Mouse (Mus musculus) forebrain, embryonic 13.5 days (tissue): ENCODE data around the gene Zfp800. TPM values are rescaled to one million over a fixed set of nuclear protein-coding genes. Genes with fewer than 3 reads are reported as not detected.

ENCODE experiments used
- ATAC-seq: fragments of 200-750 bp; cut with Nextera tagmentation; 2 replicates; pipeline ENCODE4 v1.8.0; 2017
- H3K27ac ChIP-seq: fragments of 300-500 bp; sonication (generic); 2 replicates; pipeline ENCODE4 v1.5.1; 2015; ENCODE audit warnings: inconsistent platforms, mild to moderate bottlenecking, moderate library complexity
- H3K27me3 ChIP-seq: fragments of 300-500 bp; sonication (generic); 2 replicates; pipeline ENCODE4 v1.6.1; 2015; ENCODE audit warnings: mild to moderate bottlenecking, inconsistent platforms
- H3K36me3 ChIP-seq: fragments of 300-500 bp; sonication (generic); 2 replicates; pipeline ENCODE4 v1.6.1; 2015; ENCODE audit warnings: mild to moderate bottlenecking, inconsistent platforms; ENCODE audit not compliant: poor library complexity, severe bottlenecking
- H3K4me1 ChIP-seq: fragments of 300-500 bp; sonication (generic); 2 replicates; pipeline ENCODE4 v1.6.1; 2015; ENCODE audit warnings: inconsistent platforms
- H3K4me2 ChIP-seq: fragments of 300-500 bp; sonication (generic); 2 replicates; pipeline ENCODE4 v1.6.1; 2015; ENCODE audit warnings: inconsistent platforms, mild to moderate bottlenecking, moderate library complexity
- H3K4me3 ChIP-seq: fragments of 300-500 bp; sonication (generic); 2 replicates; pipeline ENCODE4 v1.5.1; 2015; ENCODE audit warnings: mild to moderate bottlenecking, inconsistent platforms
- H3K9ac ChIP-seq: fragments of 300-500 bp; sonication (generic); 2 replicates; pipeline ENCODE4 v1.6.1; 2015; ENCODE audit warnings: mild to moderate bottlenecking, inconsistent platforms
- H3K9me3 ChIP-seq: fragments of 300-500 bp; sonication (generic); replicated peaks from 2 replicates; pipeline ENCODE4 v1.6.1; 2016; ENCODE audit warnings: inconsistent platforms
- WGBS: fragments of 180-500 bp; shearing (Covaris S2); methylation state at CpG from one replicate; pipeline ENCODE4 v1.1.7; 2015; 5-methylcytosine and 5-hydroxymethylcytosine counted together
- polyA plus RNA-seq: library from polyadenylated mRNA; unstranded; fragments of >200 nt; fragmentation: Nextera tagmentation; extraction: Ambion mirVana; gene quantifications from 2 replicates; pipeline ENCODE4 v1.2.1, GENCODE M21; 2015

Gene Zfp800
- polyA plus RNA-seq, 1 experiment from 2014 or later: 26.5 TPM

- H3K27me3 ChIP-seq: no peaks in the 10 kb centered on the region
- ATAC-seq: no peak
- H3K9me3 ChIP-seq: no peaks in the 10 kb centered on the region
- peak overlapping the region; percentile 64 for H3K4me3 ChIP-seq
- no peak overlapping the region for H3K27ac ChIP-seq
- peaks cover 35% of the 10 kb centered on the region for H3K4me1 ChIP-seq
- peak overlapping the region; percentile 98 for H3K4me2 ChIP-seq
- H3K36me3 ChIP-seq: peaks cover 43% of the 10 kb centered on the region
- WGBS: 24% methylated on average over 13 of the region's 13 CpGs
- peak overlapping the region; percentile 74 for H3K9ac ChIP-seq
Observed at GRCm38 (mm10) chr6:28420865-28421264, 23.1 kb upstream of the Zfp800 start.

GRCm38 (mm10) chr6:28420361-28420760, 22.6 kb upstream of the Zfp800 start:
- Histone ChIP-seq H3K9ac (peak overlapping the region; percentile 74), H3K27me3 (no peaks in the 10 kb centered on the region), H3K9me3 (no peaks in the 10 kb centered on the region), H3K36me3 (peaks cover 43% of the 10 kb centered on the region), H3K4me3 (peak overlapping the region; percentile 64), H3K4me1 (peaks cover 35% of the 10 kb centered on the region), H3K4me2 (peak overlapping the region; percentile 98), H3K27ac (no peak overlapping the region)
- no peak for ATAC-seq
- 87% methylated on average over 17 of the region's 17 CpGs for WGBS

- no peak for ATAC-seq
- 88% methylated on average over 2 of the region's 2 CpGs for WGBS
- H3K9me3 ChIP-seq: no peaks in the 10 kb centered on the region
- H3K4me2 ChIP-seq: peak overlapping the region; percentile 98
- 0 out of 2 replicates have a peak overlapping the region, but pooled peaks have one; percentile 27 for H3K9ac ChIP-seq
- H3K4me1 ChIP-seq: peaks cover 31% of the 10 kb centered on the region
- no peaks in the 10 kb centered on the region for H3K27me3 ChIP-seq
- no peak overlapping the region for H3K27ac ChIP-seq
- H3K4me3 ChIP-seq: no peak overlapping the region
- H3K36me3 ChIP-seq: peaks cover 46% of the 10 kb centered on the region
Observed at GRCm38 (mm10) chr6:28419673-28420072, 21.9 kb upstream of the Zfp800 start.

- Histone ChIP-seq H3K9me3 (no peaks in the 10 kb centered on the region), H3K4me1 (peaks cover 25% of the 10 kb centered on the region), H3K9ac (no peak overlapping the region; the same call in 1 of the 2 replicates), H3K27me3 (no peaks in the 10 kb centered on the region), H3K4me2 (no peak overlapping the region), H3K27ac (no peak overlapping the region), H3K4me3 (no peak overlapping the region), H3K36me3 (peaks cover 49% of the 10 kb centered on the region)
- 85% methylated on average over 14 of the region's 14 CpGs for WGBS
- no peak for ATAC-seq
Observed at GRCm38 (mm10) chr6:28418449-28418848, 20.6 kb upstream of the Zfp800 start.

GRCm38 (mm10) chr6:28416981-28417380, 19.2 kb upstream of the Zfp800 start:
- whole genome bisulfite sequencing: 86% methylated on average over 4 of the region's 4 CpGs
- no peak overlapping the region for H3K4me2 ChIP-seq
- H3K27ac ChIP-seq: 0 out of 2 replicates have a peak overlapping the region, but pooled peaks have one; percentile 22
- H3K36me3 ChIP-seq: peaks cover 59% of the 10 kb centered on the region
- H3K27me3 ChIP-seq: no peaks in the 10 kb centered on the region
- H3K9ac ChIP-seq: no peak overlapping the region
- ATAC-seq: no peak
- H3K4me1 ChIP-seq: peaks cover 22% of the 10 kb centered on the region
- H3K4me3 ChIP-seq: no peak overlapping the region
- H3K9me3 ChIP-seq: no peaks in the 10 kb centered on the region

- no peak overlapping the region for H3K9ac ChIP-seq
- peaks cover 29% of the 10 kb centered on the region for H3K36me3 ChIP-seq
- no peak overlapping the region for H3K27ac ChIP-seq
- no peak overlapping the region for H3K4me3 ChIP-seq
- H3K9me3 ChIP-seq: no peaks in the 10 kb centered on the region
- no peaks in the 10 kb centered on the region for H3K4me1 ChIP-seq
- no peak for ATAC-seq
- no peaks in the 10 kb centered on the region for H3K27me3 ChIP-seq
- WGBS: 63% methylated on average over 2 of the region's 2 CpGs
- H3K4me2 ChIP-seq: no peak overlapping the region
Observed at GRCm38 (mm10) chr6:28411236-28411635, 13.4 kb upstream of the Zfp800 start.

- no peak for ATAC-seq
Observed at GRCm38 (mm10) chr6:28410053-28410452, 12.2 kb upstream of the Zfp800 start.

GRCm38 (mm10) chr6:28399791-28400190, 2.0 kb upstream of the Zfp800 start:
- Histone ChIP-seq H3K4me3 (no peak overlapping the region), H3K36me3 (no peaks in the 10 kb centered on the region), H3K4me2 (no peak overlapping the region), H3K27ac (no peak overlapping the region), H3K9ac (no peak overlapping the region), H3K27me3 (peaks cover 18% of the 10 kb centered on the region), H3K9me3 (peaks cover 3% of the 10 kb centered on the region; the same call in 1 of the 2 replicates), H3K4me1 (peaks cover 23% of the 10 kb centered on the region)
- ATAC-seq: no peak
- 95% methylated on average over 4 of the region's 4 CpGs for whole genome bisulfite sequencing

More at GRCm38 (mm10) chr6:28410053-28410452, 12.2 kb upstream of the Zfp800 start:
- no peaks in the 10 kb centered on the region for H3K4me1 ChIP-seq
- WGBS: 90% methylated on average over 9 of the region's 9 CpGs
- H3K9me3 ChIP-seq: no peaks in the 10 kb centered on the region; the same call in 1 of the 2 replicates
- no peak overlapping the region for H3K4me3 ChIP-seq
- no peaks in the 10 kb centered on the region for H3K27me3 ChIP-seq
- H3K9ac ChIP-seq: no peak overlapping the region
- H3K4me2 ChIP-seq: no peak overlapping the region
- H3K36me3 ChIP-seq: peaks cover 17% of the 10 kb centered on the region
- H3K27ac ChIP-seq: no peak overlapping the region

- no peak overlapping the region for H3K4me3 ChIP-seq
- H3K27me3 ChIP-seq: peaks cover 28% of the 10 kb centered on the region
- no peak for ATAC-seq
- peaks cover 3% of the 10 kb centered on the region; the same call in 1 of the 2 replicates for H3K9me3 ChIP-seq
- no peak overlapping the region for H3K27ac ChIP-seq
- WGBS: 87% methylated on average over 3 of the region's 3 CpGs
- H3K4me1 ChIP-seq: peaks cover 23% of the 10 kb centered on the region
- H3K9ac ChIP-seq: no peak overlapping the region
- H3K36me3 ChIP-seq: no peaks in the 10 kb centered on the region
- H3K4me2 ChIP-seq: no peak overlapping the region
Observed at GRCm38 (mm10) chr6:28398726-28399125, 921 bp upstream of the Zfp800 start.

GRCm38 (mm10) chr6:28396853-28397457, 850 bp downstream of the Zfp800 start:
- H3K4me2 ChIP-seq: peak overlapping the region; percentile 81
- H3K4me1 ChIP-seq: peaks cover 23% of the 10 kb centered on the region
- whole genome bisulfite sequencing: under 1% methylated on average over 19 of the region's 19 CpGs
- H3K36me3 ChIP-seq: no peaks in the 10 kb centered on the region
- peak; percentile 70 for ATAC-seq
- peaks cover 40% of the 10 kb centered on the region for H3K27me3 ChIP-seq
- peaks cover 3% of the 10 kb centered on the region; the same call in 1 of the 2 replicates for H3K9me3 ChIP-seq
- peak overlapping the region; percentile 81 for H3K27ac ChIP-seq
- H3K9ac ChIP-seq: peak overlapping the region; percentile 64
- peak overlapping the region; percentile 50 for H3K4me3 ChIP-seq

GRCm38 (mm10) chr6:28396051-28396852, 1.6 kb downstream of the Zfp800 start:
- peak; percentile 60 for ATAC-seq
- H3K27ac ChIP-seq: peak overlapping the region; percentile 81; the same call in 1 of the 2 replicates
- H3K9ac ChIP-seq: peak overlapping the region; percentile 64; the same call in 1 of the 2 replicates
- H3K4me3 ChIP-seq: peak overlapping the region; percentile 50
- H3K4me1 ChIP-seq: peaks cover 23% of the 10 kb centered on the region
- peaks cover 3% of the 10 kb centered on the region; the same call in 1 of the 2 replicates for H3K9me3 ChIP-seq
- H3K36me3 ChIP-seq: no peaks in the 10 kb centered on the region
- peaks cover 40% of the 10 kb centered on the region for H3K27me3 ChIP-seq
- H3K4me2 ChIP-seq: peak overlapping the region; percentile 81
- WGBS: 6% methylated on average over 15 of the region's 15 CpGs

- Histone ChIP-seq H3K9me3 (no peaks in the 10 kb centered on the region), H3K4me3 (no peak overlapping the region), H3K4me1 (no peaks in the 10 kb centered on the region), H3K36me3 (no peaks in the 10 kb centered on the region), H3K27me3 (peaks cover 16% of the 10 kb centered on the region), H3K27ac (no peak overlapping the region), H3K9ac (no peak overlapping the region), H3K4me2 (no peak overlapping the region)
- no peak for ATAC-seq
- 91% methylated on average over 3 of the region's 3 CpGs for WGBS
Observed at GRCm38 (mm10) chr6:28389038-28389437, 8.8 kb downstream of the Zfp800 start.
